Mouse (Mus musculus): ENCODE results near the gene Cstl1.
A peak's percentile ranks its signal among the peaks of the same experiment; 100 is the strongest.
"Not testable (repeated sequence)": the region's sequence is repeated elsewhere in the genome, so short reads cannot be mapped to it uniquely, and the experiment has no call there.

Cstl1 gene

GRCm38 (mm10) chr2:148750058-148750457 is at the start of gene Cstl1:
Gene Cstl1 (plus strand): TSS chr2:148750358.
- DNase-seq: no peak

DNA sequence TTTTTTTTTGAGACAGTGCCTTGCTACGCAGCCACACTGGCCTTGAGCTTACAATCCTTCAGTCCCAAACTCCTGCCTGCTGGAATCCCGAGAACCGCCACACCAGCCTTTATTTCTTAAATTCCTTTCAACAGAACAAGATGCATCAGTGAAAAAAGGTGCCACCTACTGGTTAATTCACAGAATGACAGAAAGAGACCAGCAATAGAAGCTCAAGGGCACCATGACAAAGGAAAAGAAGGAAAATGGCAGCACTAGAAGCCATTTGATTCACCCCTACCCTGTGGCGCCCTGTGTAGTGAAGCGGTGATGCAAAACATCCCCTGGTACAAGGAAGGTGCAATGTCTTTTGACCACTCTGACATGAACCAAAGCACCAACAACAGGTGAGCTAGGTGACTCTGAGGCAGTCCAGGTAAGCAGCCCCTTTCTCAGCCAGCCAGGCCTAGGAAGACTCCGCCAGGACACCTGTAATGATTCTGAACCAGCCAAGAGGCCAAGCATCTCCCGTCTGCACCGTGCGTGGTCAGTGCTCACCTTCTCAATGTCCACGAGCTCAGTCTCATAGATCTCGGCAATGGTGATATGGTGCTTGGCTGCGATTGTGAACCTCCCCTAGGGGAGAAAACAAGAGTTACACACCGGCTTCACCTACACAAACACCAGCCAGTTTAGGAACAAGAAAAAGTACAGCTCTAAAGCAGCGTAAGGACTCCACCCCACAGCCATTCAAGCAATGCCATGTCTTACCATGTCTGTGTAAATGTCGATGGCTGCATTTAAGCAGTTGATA is 43.6 kb upstream of the Cstl1 start:
- no peak for DNase-seq

GRCm38 (mm10) chr2:148707202-148707530 is 43.0 kb upstream of the Cstl1 start:
- DNase-seq: no peak

DNA sequence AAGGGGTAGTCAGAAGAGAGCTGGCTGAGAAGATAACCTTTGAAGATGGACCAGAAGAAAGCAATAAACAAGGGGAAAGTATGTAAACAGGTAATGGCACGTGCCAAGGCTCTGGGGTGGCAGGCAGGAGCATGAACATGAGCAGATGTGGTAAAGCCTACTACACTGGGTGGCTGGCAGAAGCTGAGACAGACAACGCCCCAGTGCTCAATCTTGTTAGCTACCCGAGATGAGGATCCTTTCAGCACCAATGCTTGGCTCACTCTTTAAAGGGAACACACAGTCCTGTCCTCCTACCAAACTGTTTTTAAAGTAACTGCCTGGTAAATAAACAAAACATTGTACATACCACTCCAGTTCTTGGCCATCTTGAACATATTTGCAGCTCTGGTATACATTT is 37.8 kb upstream of the Cstl1 start:
- no peak for DNase-seq

DNA sequence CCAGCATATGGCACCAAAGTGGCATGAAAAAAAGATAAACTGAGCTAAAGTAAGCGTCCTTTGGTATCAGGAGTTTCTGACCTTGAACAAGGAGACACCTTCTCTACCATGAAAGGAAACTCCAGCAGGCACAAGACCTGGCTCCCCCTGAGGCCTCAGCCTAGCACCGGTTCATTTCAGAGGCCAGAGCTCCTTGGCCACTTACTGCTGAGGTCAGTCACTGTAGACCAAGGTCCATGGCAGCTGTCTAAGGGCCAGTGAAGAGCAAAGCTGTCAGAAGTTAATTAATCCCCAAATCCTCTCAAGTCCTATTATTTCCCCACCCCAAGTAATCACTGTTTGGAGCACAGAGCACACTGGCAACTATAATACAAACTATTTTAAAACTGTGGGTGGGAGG is 33.1 kb upstream of the Cstl1 start:
- no peak for DNase-seq

DNA sequence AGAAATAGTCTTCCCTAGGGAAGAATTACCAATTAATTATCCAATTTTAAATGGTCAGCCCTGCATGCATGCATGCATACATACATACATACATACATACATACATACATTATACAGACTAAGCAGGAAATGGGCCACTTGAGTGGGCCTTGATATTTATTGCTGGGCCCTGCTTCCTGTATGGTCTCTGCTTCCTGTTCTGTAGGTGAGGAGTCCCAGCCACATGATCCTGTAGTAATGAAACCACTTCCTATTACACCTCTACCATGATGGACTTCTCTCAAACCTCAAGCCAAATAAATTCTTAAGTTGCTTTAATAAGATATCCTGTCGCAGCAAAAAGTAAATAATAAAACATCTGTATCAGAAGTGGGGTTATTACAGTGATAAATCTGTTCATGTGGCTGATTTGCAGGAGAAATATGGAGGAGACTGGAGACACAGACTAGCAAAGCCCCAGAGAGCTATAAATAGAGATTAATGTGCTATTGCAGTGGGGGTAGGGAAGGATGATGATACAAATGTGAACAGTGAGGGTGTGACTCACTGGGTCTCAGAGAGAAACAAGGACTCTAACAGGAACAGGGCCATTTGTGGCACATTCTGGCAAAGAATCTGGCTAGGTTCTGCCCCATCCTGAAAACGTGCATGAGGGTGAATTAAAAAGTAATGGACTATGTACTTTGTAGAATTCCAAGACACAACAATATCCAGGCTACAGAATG is 30.7 kb upstream of the Cstl1 start:
- no peak for DNase-seq

- DNase-seq: no peak
Measured at GRCm38 (mm10) chr2:148731614-148732326, 18.4 kb upstream of the Cstl1 start.

- peak; percentile 81 to 83 for DNase-seq
Measured at GRCm38 (mm10) chr2:148732327-148733000, 17.7 kb upstream of the Cstl1 start, which contains the start of gene Napb. Gene Napb (minus strand): TSS chr2:148732467.

DNA sequence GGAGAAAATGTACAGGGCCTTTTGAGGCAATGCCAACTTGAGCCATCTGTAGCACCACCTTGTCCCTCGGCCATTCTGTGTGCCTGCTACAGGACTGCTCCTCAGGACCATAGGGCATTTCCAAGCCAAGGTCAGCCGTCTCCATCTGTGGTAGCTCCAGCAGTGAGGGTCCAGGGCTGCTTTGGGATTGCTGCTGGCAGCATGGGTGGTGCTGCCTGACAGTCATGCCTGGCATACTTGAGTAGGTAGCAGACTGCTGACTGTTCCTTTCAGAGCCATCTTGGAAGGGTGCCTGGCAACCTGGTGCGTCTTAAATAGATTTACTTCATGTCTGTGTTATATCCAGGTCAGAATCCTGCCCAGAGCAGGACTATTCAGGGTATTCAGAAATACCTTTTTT is 7.2 kb upstream of the Cstl1 start:
- DNase-seq: no peak

GRCm38 (mm10) chr2:148743846-148744407 is 6.2 kb upstream of the Cstl1 start:
- DNase-seq: no peak

DNA sequence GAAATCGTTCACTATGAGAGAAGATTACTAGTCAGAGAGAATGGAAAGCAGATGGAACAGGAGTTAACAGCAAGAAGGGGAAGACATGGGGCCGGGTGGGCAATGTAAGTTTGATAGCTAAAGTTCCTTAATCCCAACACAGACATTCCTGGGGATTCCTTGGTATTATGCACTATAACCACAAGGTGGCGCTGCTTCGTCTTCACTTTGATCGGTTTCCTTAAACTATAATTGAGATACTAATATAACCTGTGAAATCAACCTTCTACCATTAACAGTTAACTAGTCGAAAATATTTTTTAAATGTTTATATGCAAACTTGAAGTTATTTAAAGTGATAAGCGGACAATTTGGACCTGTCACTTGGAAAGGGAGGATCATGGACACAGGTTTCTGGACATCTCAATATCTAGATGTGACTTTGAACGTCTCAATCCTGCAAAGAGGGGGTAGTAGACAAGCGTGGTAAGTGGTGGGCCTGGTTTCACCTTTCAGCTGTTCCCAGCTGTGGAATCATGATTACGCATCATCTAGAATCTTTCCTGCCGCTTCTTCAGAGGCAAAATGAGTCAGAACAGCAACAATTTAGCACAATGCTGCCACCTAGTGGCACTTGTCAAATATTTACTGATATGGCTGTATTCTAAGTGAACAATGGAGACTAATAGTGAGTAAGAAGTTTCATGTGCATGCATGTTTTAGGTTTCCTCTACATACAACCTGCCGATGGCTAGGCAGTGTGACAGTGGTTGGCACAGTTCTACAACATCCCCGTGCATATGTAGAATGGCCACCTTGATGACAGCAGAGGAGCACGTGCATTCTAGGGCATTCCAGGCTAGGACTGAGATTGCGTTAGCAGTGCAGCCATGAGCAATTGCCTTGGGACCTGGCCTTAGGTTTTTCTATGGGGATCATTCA is 2.0 kb downstream of the Cstl1 start:
- DNase-seq: peak in 1 of 2 experiments; percentile 20

DNA sequence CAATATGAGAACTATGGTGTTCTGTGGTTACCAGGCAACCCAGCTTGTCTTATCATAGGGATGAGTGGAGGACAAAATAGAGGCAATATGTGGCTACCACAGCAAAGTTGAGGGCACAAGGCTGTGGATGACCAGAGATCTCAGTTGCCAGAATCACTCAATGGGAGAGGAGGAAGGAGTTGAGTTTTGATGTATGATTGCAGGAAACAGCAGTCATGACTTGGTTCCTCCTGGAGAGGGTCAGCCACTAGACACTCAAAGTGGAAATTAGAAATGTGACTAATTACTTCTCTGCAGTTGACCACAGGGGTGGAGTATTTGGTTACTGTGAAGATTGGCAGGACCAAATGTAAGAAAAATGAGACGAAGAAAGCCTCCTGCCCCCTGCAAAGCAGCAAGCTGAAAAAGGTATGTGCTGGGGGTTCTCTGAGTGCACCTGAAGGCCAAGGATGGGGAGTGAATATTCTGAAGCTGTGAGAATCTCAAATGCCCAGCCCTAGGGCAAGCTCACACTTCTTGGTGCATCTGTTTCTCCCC is 4.2 kb downstream of the Cstl1 start:
- no peak for DNase-seq

DNA sequence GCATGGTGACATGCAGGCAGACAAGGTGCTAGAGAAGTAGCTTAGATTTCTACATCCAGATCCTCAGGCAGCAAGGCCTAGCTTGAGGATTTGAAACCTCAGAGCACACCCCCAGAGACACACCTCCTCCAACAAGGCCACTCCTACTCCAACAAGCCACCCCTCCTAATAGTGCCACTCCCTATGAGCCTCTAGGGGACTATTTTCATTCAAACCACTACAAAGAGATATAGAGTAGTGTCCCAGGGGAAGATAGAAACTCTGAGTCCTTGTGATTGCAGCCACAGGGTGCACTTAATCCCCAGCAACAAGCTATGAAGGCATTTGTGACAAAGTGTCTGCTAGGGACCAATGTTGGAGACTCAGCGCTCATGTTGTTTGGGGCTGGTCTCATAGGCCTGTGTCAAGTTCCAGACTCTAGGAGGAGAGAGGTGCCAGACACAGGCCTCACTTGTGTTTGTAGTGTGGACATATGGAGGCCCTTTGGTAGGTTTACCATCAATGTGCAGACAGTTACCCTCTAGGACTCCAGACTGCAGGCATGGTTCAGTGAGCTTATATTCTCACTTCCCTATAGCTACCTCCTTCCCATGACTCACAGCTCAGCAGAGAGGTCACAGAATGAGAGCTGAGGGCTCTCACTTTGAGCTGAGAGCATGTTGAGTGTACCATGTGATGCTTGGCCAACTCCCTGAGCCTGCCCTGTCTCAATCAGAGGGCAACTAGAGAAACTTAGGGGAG is 13.7 kb downstream of the Cstl1 start:
- DNase-seq: no peak

- not testable (repeated sequence) for DNase-seq
Measured at GRCm38 (mm10) chr2:148771397-148771796, 21.2 kb downstream of the Cstl1 start, which contains the start of gene Cst11. Gene Cst11 (minus strand): TSS chr2:148771497.

DNA sequence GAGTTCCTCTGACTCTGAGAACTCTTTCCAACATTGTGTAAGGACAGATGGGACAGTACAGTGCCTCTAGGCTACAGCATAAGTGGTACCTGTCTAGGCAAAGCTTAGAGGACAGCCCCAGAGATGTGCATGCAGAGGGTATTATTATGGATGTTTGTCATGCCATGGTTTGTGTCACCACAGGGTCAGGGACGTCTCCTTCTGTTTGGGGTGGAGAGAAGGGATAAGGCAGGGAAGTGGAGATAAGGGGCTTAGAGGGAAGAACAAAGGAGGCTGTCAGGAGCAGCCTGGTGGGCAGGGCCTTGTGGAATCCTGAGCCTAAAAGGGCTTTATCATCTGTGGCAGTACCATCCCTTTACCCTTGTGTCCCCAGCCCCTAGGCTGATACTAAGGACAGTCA is 31.6 kb downstream of the Cstl1 start, which contains the start of gene 8030411F24Rik:
Gene 8030411F24Rik (plus strand): TSS at position 301 of the 400 bp plus-strand sequence.
- DNase-seq: no peak

DNA sequence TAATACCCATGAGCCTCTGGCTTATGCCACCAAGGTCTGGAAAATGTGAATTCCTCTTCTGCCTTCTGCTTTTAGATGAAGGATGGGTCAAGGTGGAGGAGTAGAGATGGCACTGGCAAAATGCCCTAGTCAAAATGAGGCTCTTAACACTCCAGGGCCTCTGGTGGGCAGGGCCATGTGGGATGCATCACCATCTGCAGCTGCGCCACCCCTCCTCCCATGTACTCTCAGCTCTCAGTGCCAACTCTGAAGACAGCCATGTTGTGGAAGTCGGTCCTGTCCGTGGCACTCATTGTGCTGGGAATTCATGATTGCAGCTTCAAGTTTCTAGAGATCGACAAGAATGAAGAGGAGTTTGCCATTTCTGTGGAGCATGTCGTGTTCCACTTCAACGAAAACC is 39.0 kb downstream of the Cstl1 start, which contains the start of gene Cst12:
Gene Cst12 (plus strand): TSS at position 220 of the 400 bp plus-strand sequence.
- no peak for DNase-seq

DNA sequence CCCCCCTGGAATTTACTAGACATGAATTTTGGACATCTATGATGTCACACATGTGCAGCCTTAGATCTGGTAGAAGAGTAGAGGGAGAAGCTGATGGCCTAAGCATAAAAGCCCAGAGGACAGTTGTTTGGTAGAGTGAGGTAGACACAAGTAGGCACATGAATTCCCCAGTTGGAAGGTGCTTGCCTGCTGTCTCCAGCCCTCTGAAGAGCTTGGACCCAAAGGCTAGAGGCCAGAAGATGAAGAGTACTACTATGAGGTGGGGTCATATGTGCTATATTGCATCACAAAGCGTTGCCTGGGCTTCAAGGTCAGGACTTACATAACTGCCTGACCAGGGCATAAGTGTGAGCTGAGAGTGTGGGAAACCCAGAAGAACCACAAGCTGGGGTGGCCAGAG is 48.3 kb downstream of the Cstl1 start, which contains the start of gene Cst8:
Gene Cst8 (plus strand): TSS at position 301 of the 400 bp plus-strand sequence.
- DNase-seq: no peak

DNA sequence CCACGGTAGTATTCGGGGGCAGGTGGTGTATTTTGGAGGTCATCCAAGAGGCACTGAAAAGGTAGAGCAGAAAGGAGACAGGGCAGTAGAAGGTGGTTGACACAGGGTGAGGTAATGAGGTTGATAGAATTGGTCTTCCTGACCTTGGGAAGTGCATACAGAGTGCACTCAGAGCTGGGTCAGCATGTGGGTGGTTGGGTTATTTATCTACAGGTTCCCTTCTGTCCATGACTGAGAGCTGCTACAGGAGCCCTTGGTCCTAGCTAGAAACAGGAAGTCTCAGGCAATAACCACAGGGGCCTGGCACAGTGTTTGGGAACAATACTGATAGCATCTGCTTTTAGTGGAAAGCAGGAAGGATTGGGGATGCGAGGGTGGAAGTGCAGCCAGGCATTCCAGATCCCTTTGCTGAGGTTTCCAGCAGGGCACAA is 51.3 kb downstream of the Cstl1 start:
- DNase-seq: no peak

Measured in thymus, adult 18-20 months (tissue).